Mouse (Mus musculus): ENCODE data around the gene Mapk6. TPM values are rescaled to one million over a fixed set of nuclear protein-coding genes. Genes with fewer than 3 reads are reported as not detected.
"Not testable (repeated sequence)": the region's sequence is repeated elsewhere in the genome, so short reads cannot be mapped to it uniquely, and the experiment has no call there.

Mapk6 gene
- total RNA-seq, 2 experiments from 2014 or later: 70.5 to 71.3 TPM

- Histone ChIP-seq H3K27ac (no peak overlapping the region), H3K4me3 (no peak overlapping the region)
- DNase-seq (ENCODE audit: extremely low spot score in 1 of 2, low spot score in 2 of 2): peak in 1 of 2 experiments; percentile 21
- intact Hi-C loops (cut with DNase I): no loop called here
- no peak for TF ChIP-seq CTCF (IDR thresholded peaks at IDR 0.05)
Observed at GRCm38 (mm10) chr9:75366191-75366590, 43.6 kb downstream of the Mapk6 start.

GRCm38 (mm10) chr9:75365195-75365594 is 44.6 kb downstream of the Mapk6 start:
- no peak overlapping the region for H3K27ac ChIP-seq
- no peak for DNase-seq (ENCODE audit: extremely low spot score in 1 of 2, low spot score in 2 of 2)
- TF ChIP-seq CTCF (IDR thresholded peaks at IDR 0.05): no peak
- no peak overlapping the region for H3K4me3 ChIP-seq
- intact Hi-C loops (cut with DNase I): no loop called here

- not testable (repeated sequence) for H3K4me3 ChIP-seq; H3K27ac ChIP-seq; DNase-seq (ENCODE audit: extremely low spot score in 1 of 2, low spot score in 2 of 2)
- intact Hi-C loops (cut with DNase I): loop anchor here (5.0 kb wide), 1 partner anchor 39 kb away; no protein-coding TSS in a partner anchor
Observed at GRCm38 (mm10) chr9:75363702-75364101, 46.1 kb downstream of the Mapk6 start.

GRCm38 (mm10) chr9:75363001-75363400 is 46.8 kb downstream of the Mapk6 start:
- DNase-seq (ENCODE audit: extremely low spot score in 1 of 2, low spot score in 2 of 2): no peak
- intact Hi-C loops (cut with DNase I): loop anchor here (5.0 kb wide), 1 partner anchor 39 kb away; no protein-coding TSS in a partner anchor
- no peak for TF ChIP-seq CTCF (IDR thresholded peaks at IDR 0.05)
- H3K4me3 ChIP-seq: no peak overlapping the region
- no peak overlapping the region for H3K27ac ChIP-seq

- DNase-seq (ENCODE audit: extremely low spot score in 1 of 2, low spot score in 2 of 2): no peak
- intact Hi-C loops (cut with DNase I): loop anchor here (5.0 kb wide), 1 partner anchor 40 kb away; no protein-coding TSS in a partner anchor
- no peak for TF ChIP-seq CTCF (IDR thresholded peaks at IDR 0.05)
Observed at GRCm38 (mm10) chr9:75362201-75362600, 47.6 kb downstream of the Mapk6 start.

GRCm38 (mm10) chr9:75361699-75362098 is 48.1 kb downstream of the Mapk6 start:
- Histone ChIP-seq H3K4me3 (no peak overlapping the region), H3K27ac (no peak overlapping the region)
- intact Hi-C loops (cut with DNase I): loop anchor here (2.0 to 5.0 kb wide), 2 partner anchors 41 to 71 kb away; no protein-coding TSS in a partner anchor
- peak; percentile 85 for TF ChIP-seq CTCF (IDR thresholded peaks at IDR 0.05)
- DNase-seq (ENCODE audit: extremely low spot score in 1 of 2, low spot score in 2 of 2): peak; percentile 41 to 62

More at GRCm38 (mm10) chr9:75362201-75362600, 47.6 kb downstream of the Mapk6 start:
- Histone ChIP-seq H3K27ac (no peak overlapping the region), H3K4me3 (no peak overlapping the region)

GRCm38 (mm10) chr9:75357087-75357654 is 52.6 kb downstream of the Mapk6 start:
- intact Hi-C loops (cut with DNase I): no loop called here
- DNase-seq (ENCODE audit: extremely low spot score in 1 of 2, low spot score in 2 of 2): peak in 1 of 2 experiments; percentile 33
- no peak for TF ChIP-seq CTCF (IDR thresholded peaks at IDR 0.05)

GRCm38 (mm10) chr9:75355783-75356182 is 54.0 kb downstream of the Mapk6 start:
- intact Hi-C loops (cut with DNase I): no loop called here
- Histone ChIP-seq H3K27ac (no peak overlapping the region), H3K4me3 (no peak overlapping the region)
- no peak for TF ChIP-seq CTCF (IDR thresholded peaks at IDR 0.05)
- DNase-seq (ENCODE audit: extremely low spot score in 1 of 2, low spot score in 2 of 2): no peak

More at GRCm38 (mm10) chr9:75357087-75357654, 52.6 kb downstream of the Mapk6 start:
- H3K4me3 ChIP-seq: no peak overlapping the region
- H3K27ac ChIP-seq: no peak overlapping the region

- no peak for TF ChIP-seq CTCF (IDR thresholded peaks at IDR 0.05)
- Histone ChIP-seq H3K27ac (no peak overlapping the region), H3K4me3 (no peak overlapping the region)
- DNase-seq (ENCODE audit: extremely low spot score in 1 of 2, low spot score in 2 of 2): no peak
- intact Hi-C loops (cut with DNase I): no loop called here
Observed at GRCm38 (mm10) chr9:75353094-75353493, 56.7 kb downstream of the Mapk6 start.

- Histone ChIP-seq H3K4me3 (no peak overlapping the region), H3K27ac (no peak overlapping the region)
- DNase-seq (ENCODE audit: extremely low spot score in 1 of 2, low spot score in 2 of 2): no peak
- intact Hi-C loops (cut with DNase I): no loop called here
- TF ChIP-seq CTCF (IDR thresholded peaks at IDR 0.05): no peak
Observed at GRCm38 (mm10) chr9:75348641-75349040, 61.2 kb downstream of the Mapk6 start.

- intact Hi-C loops (cut with DNase I): no loop called here
- Histone ChIP-seq H3K4me3 (no peak overlapping the region), H3K27ac (no peak overlapping the region)
- no peak for DNase-seq (ENCODE audit: extremely low spot score in 1 of 2, low spot score in 2 of 2)
- TF ChIP-seq CTCF (IDR thresholded peaks at IDR 0.05): no peak
Observed at GRCm38 (mm10) chr9:75348066-75348465, 61.7 kb downstream of the Mapk6 start.

GRCm38 (mm10) chr9:75347458-75347857 is 62.3 kb downstream of the Mapk6 start, which contains the start of gene Bcl2l10:
Bcl2l10 (plus strand) TSS chr9:75347758.
- no peak for TF ChIP-seq CTCF (IDR thresholded peaks at IDR 0.05)
- intact Hi-C loops (cut with DNase I): no loop called here
- no peak within 1 kb of the TSS for H3K27ac ChIP-seq

GRCm38 (mm10) chr9:75342433-75342832 is 67.4 kb downstream of the Mapk6 start:
- no peak overlapping the region for H3K4me3 ChIP-seq
- intact Hi-C loops (cut with DNase I): no loop called here
- DNase-seq (ENCODE audit: extremely low spot score in 1 of 2, low spot score in 2 of 2): no peak
- H3K27ac ChIP-seq: no peak overlapping the region
- TF ChIP-seq CTCF (IDR thresholded peaks at IDR 0.05): no peak

More at GRCm38 (mm10) chr9:75347458-75347857, 62.3 kb downstream of the Mapk6 start, which contains the start of gene Bcl2l10:
- no peak within 1 kb of the TSS for H3K4me3 ChIP-seq
- no peak for DNase-seq (ENCODE audit: extremely low spot score in 1 of 2, low spot score in 2 of 2)
